Mouse (Mus musculus): Measurements from ENCODE around the gene Cd55b. TPM values are rescaled to one million over a fixed set of nuclear protein-coding genes. Genes with fewer than 3 reads are reported as not detected.

The Cd55b gene
- polyA plus RNA-seq, 1 experiment from 2014 or later = not detected

- Histone ChIP-seq H3K27ac (ENCODE audit: low read depth, low read length) (no peak overlapping the region), H3K27me3 (replicated peaks; ENCODE audit: control insufficient read depth, insufficient read depth, low read length) (no peaks in the 10 kb centered on the region), H3K4me3 (ENCODE audit: low read length) (no peak overlapping the region), H3K36me3 (ENCODE audit: control insufficient read depth, insufficient read depth, low read length) (no peaks in the 10 kb centered on the region), H3K4me1 (ENCODE audit: control insufficient read depth, insufficient read depth, low read depth, low read length) (no peaks in the 10 kb centered on the region), H3K4me2 (ENCODE audit: low read length) (no peak overlapping the region), H3K9me3 (ENCODE audit: control insufficient read depth, low read length) (no peaks in the 10 kb centered on the region), H3K9ac (ENCODE audit: low read depth, low read length) (no peak overlapping the region)
- no peak for ATAC-seq
- 69% methylated on average over 5 of the region's 5 CpGs for WGBS
Measured at GRCm38 (mm10) chr1:130371291-130371690, 51.5 kb downstream of the Cd55b start.

GRCm38 (mm10) chr1:130350077-130350635 is 72.7 kb downstream of the Cd55b start:
- 12% methylated on average over 1 of the region's 1 CpGs for WGBS
- Histone ChIP-seq H3K4me2 (ENCODE audit: low read length) (no peak overlapping the region), H3K9me3 (ENCODE audit: control insufficient read depth, low read length) (no peaks in the 10 kb centered on the region), H3K36me3 (ENCODE audit: control insufficient read depth, insufficient read depth, low read length) (no peaks in the 10 kb centered on the region), H3K27ac (ENCODE audit: low read depth, low read length) (no peak overlapping the region), H3K9ac (ENCODE audit: low read depth, low read length) (no peak overlapping the region), H3K27me3 (replicated peaks; ENCODE audit: control insufficient read depth, insufficient read depth, low read length) (no peaks in the 10 kb centered on the region), H3K4me1 (ENCODE audit: control insufficient read depth, insufficient read depth, low read depth, low read length) (no peaks in the 10 kb centered on the region), H3K4me3 (ENCODE audit: low read length) (no peak overlapping the region)
- ATAC-seq = peak; percentile 73; the same call in 1 of the 2 replicates

GRCm38 (mm10) chr1:130342429-130342828 is 80.4 kb downstream of the Cd55b start:
- ATAC-seq = no peak
- Histone ChIP-seq H3K36me3 (ENCODE audit: control insufficient read depth, insufficient read depth, low read length) (no peaks in the 10 kb centered on the region), H3K9ac (ENCODE audit: low read depth, low read length) (no peak overlapping the region), H3K27me3 (replicated peaks; ENCODE audit: control insufficient read depth, insufficient read depth, low read length) (no peaks in the 10 kb centered on the region), H3K4me1 (ENCODE audit: control insufficient read depth, insufficient read depth, low read depth, low read length) (no peaks in the 10 kb centered on the region), H3K27ac (ENCODE audit: low read depth, low read length) (no peak overlapping the region), H3K4me2 (ENCODE audit: low read length) (no peak overlapping the region), H3K9me3 (ENCODE audit: control insufficient read depth, low read length) (no peaks in the 10 kb centered on the region), H3K4me3 (ENCODE audit: low read length) (no peak overlapping the region)
- 87% methylated on average over 9 of the region's 9 CpGs for WGBS

Other genes starting within 250 kb of the Cd55b start
- 14.3 and 15.9 TPM in 2 replicates for gene Cd55, start 39.7 kb upstream of the Cd55b start, polyA plus RNA-seq (2015; fragmentation: Nextera tagmentation; extraction: Ambion mirVana)
- gene Zp3r, start 206.6 kb upstream of the Cd55b start, polyA plus RNA-seq (2015; fragmentation: Nextera tagmentation; extraction: Ambion mirVana) = not detected in 2 replicates
- 0.05 TPM in 1 of 2 replicates, not detected in the other for gene C4bp, start 238.6 kb upstream of the Cd55b start, polyA plus RNA-seq (2015; fragmentation: Nextera tagmentation; extraction: Ambion mirVana)